Mouse (Mus musculus) G1E (cell line): Measurements from ENCODE around the gene Ankrd28.

ENCODE experiments used
- CTCF ChIP-seq: IDR thresholded peaks from 2 replicates; pipeline ENCODE4 v1.5.1; 2012; ENCODE audit warnings: low read depth, low read length, inconsistent platforms, mixed read lengths
- GATA1 ChIP-seq: IDR thresholded peaks from 2 replicates; pipeline ENCODE4 v1.6.1; 2012; ENCODE audit warnings: borderline replicate concordance, low read length, inconsistent platforms, mixed read lengths

GRCm38 (mm10) chr14:31794776-31795126 lies 35.7 kb downstream of the Ankrd28 start:
- TF ChIP-seq CTCF (no peak), GATA1 (no peak)
